Mouse (Mus musculus): ENCODE measurements around the gene Npsr1. TPM values are rescaled to one million over a fixed set of nuclear protein-coding genes. Genes with fewer than 3 reads are reported as not detected.

Gene Npsr1
- polyA plus RNA-seq, 1 experiment from 2014 or later, result not detected

- no peak for ATAC-seq (ENCODE audit: insufficient number of reproducible peaks, insufficient read depth, low FRiP score, low read depth)
Observed at GRCm38 (mm10) chr9:24280498-24281287, 182.9 kb downstream of the Npsr1 start.

GRCm38 (mm10) chr9:24282617-24283016 is 184.8 kb downstream of the Npsr1 start:
- 59% methylated on average over 3 of the region's 3 CpGs for WGBS
- ATAC-seq (ENCODE audit: insufficient number of reproducible peaks, insufficient read depth, low FRiP score, low read depth), result no peak
- Histone ChIP-seq H3K36me3 (ENCODE audit: control insufficient read depth, insufficient read depth, low read length) (no peaks in the 10 kb centered on the region), H3K4me1 (ENCODE audit: control insufficient read depth, insufficient read depth, low read length) (no peaks in the 10 kb centered on the region), H3K9me3 (ENCODE audit: control insufficient read depth, low read depth, low read length) (no peaks in the 10 kb centered on the region), H3K9ac (replicated peaks; ENCODE audit: low read depth, low read length) (no peak overlapping the region), H3K27ac (ENCODE audit: low read length) (no peak overlapping the region), H3K4me2 (replicated peaks; ENCODE audit: low read depth, low read length) (no peak overlapping the region), H3K4me3 (ENCODE audit: low read depth, low read length) (no peak overlapping the region), H3K27me3 (ENCODE audit: control insufficient read depth, insufficient read depth, low read length) (no peaks in the 10 kb centered on the region)

More at GRCm38 (mm10) chr9:24280498-24281287, 182.9 kb downstream of the Npsr1 start:
- H3K4me1 ChIP-seq (ENCODE audit: control insufficient read depth, insufficient read depth, low read length), result no peaks in the 10 kb centered on the region
- H3K9me3 ChIP-seq (ENCODE audit: control insufficient read depth, low read depth, low read length), result no peaks in the 10 kb centered on the region
- 88% methylated on average over 2 of the region's 2 CpGs for WGBS
- H3K27ac ChIP-seq (ENCODE audit: low read length), result no peak overlapping the region
- no peaks in the 10 kb centered on the region for H3K36me3 ChIP-seq (ENCODE audit: control insufficient read depth, insufficient read depth, low read length)
- no peaks in the 10 kb centered on the region for H3K27me3 ChIP-seq (ENCODE audit: control insufficient read depth, insufficient read depth, low read length)
- no peak overlapping the region for H3K4me2 ChIP-seq (replicated peaks; ENCODE audit: low read depth, low read length)
- H3K9ac ChIP-seq (replicated peaks; ENCODE audit: low read depth, low read length), result no peak overlapping the region
- H3K4me3 ChIP-seq (ENCODE audit: low read depth, low read length), result no peak overlapping the region

- Histone ChIP-seq H3K27ac (ENCODE audit: low read length) (no peak overlapping the region), H3K36me3 (ENCODE audit: control insufficient read depth, insufficient read depth, low read length) (no peaks in the 10 kb centered on the region), H3K27me3 (ENCODE audit: control insufficient read depth, insufficient read depth, low read length) (no peaks in the 10 kb centered on the region), H3K9me3 (ENCODE audit: control insufficient read depth, low read depth, low read length) (no peaks in the 10 kb centered on the region), H3K9ac (replicated peaks; ENCODE audit: low read depth, low read length) (no peak overlapping the region), H3K4me3 (ENCODE audit: low read depth, low read length) (no peak overlapping the region), H3K4me1 (ENCODE audit: control insufficient read depth, insufficient read depth, low read length) (no peaks in the 10 kb centered on the region), H3K4me2 (replicated peaks; ENCODE audit: low read depth, low read length) (no peak overlapping the region)
- ATAC-seq (ENCODE audit: insufficient number of reproducible peaks, insufficient read depth, low FRiP score, low read depth), result no peak
- WGBS, result 63% methylated on average over 2 of the region's 2 CpGs
Observed at GRCm38 (mm10) chr9:24283071-24283470, 185.3 kb downstream of the Npsr1 start.

GRCm38 (mm10) chr9:24283536-24283935 is 185.7 kb downstream of the Npsr1 start:
- no peak for ATAC-seq (ENCODE audit: insufficient number of reproducible peaks, insufficient read depth, low FRiP score, low read depth)
- Histone ChIP-seq H3K9ac (replicated peaks; ENCODE audit: low read depth, low read length) (no peak overlapping the region), H3K27ac (ENCODE audit: low read length) (no peak overlapping the region), H3K9me3 (ENCODE audit: control insufficient read depth, low read depth, low read length) (no peaks in the 10 kb centered on the region), H3K4me3 (ENCODE audit: low read depth, low read length) (no peak overlapping the region), H3K27me3 (ENCODE audit: control insufficient read depth, insufficient read depth, low read length) (no peaks in the 10 kb centered on the region), H3K36me3 (ENCODE audit: control insufficient read depth, insufficient read depth, low read length) (no peaks in the 10 kb centered on the region), H3K4me1 (ENCODE audit: control insufficient read depth, insufficient read depth, low read length) (no peaks in the 10 kb centered on the region), H3K4me2 (replicated peaks; ENCODE audit: low read depth, low read length) (no peak overlapping the region)

- ATAC-seq (ENCODE audit: insufficient number of reproducible peaks, insufficient read depth, low FRiP score, low read depth), result no peak
- Histone ChIP-seq H3K36me3 (ENCODE audit: control insufficient read depth, insufficient read depth, low read length) (no peaks in the 10 kb centered on the region), H3K4me3 (ENCODE audit: low read depth, low read length) (no peak overlapping the region), H3K27me3 (ENCODE audit: control insufficient read depth, insufficient read depth, low read length) (no peaks in the 10 kb centered on the region), H3K27ac (ENCODE audit: low read length) (no peak overlapping the region), H3K9me3 (ENCODE audit: control insufficient read depth, low read depth, low read length) (no peaks in the 10 kb centered on the region), H3K4me2 (replicated peaks; ENCODE audit: low read depth, low read length) (no peak overlapping the region), H3K4me1 (ENCODE audit: control insufficient read depth, insufficient read depth, low read length) (no peaks in the 10 kb centered on the region), H3K9ac (replicated peaks; ENCODE audit: low read depth, low read length) (no peak overlapping the region)
- WGBS, result 83% methylated on average over 5 of the region's 5 CpGs
Observed at GRCm38 (mm10) chr9:24284239-24285084, 186.7 kb downstream of the Npsr1 start.

- H3K27ac ChIP-seq (ENCODE audit: low read length), result no peak overlapping the region
- no peaks in the 10 kb centered on the region for H3K4me1 ChIP-seq (ENCODE audit: control insufficient read depth, insufficient read depth, low read length)
- no peaks in the 10 kb centered on the region for H3K9me3 ChIP-seq (ENCODE audit: control insufficient read depth, low read depth, low read length)
- no peaks in the 10 kb centered on the region for H3K36me3 ChIP-seq (ENCODE audit: control insufficient read depth, insufficient read depth, low read length)
- H3K4me3 ChIP-seq (ENCODE audit: low read depth, low read length), result no peak overlapping the region
- no peak overlapping the region for H3K4me2 ChIP-seq (replicated peaks; ENCODE audit: low read depth, low read length)
- H3K27me3 ChIP-seq (ENCODE audit: control insufficient read depth, insufficient read depth, low read length), result no peaks in the 10 kb centered on the region
- H3K9ac ChIP-seq (replicated peaks; ENCODE audit: low read depth, low read length), result no peak overlapping the region
- ATAC-seq (ENCODE audit: insufficient number of reproducible peaks, insufficient read depth, low FRiP score, low read depth), result no peak
- 89% methylated on average over 5 of the region's 5 CpGs for WGBS
Observed at GRCm38 (mm10) chr9:24285419-24285818, 187.6 kb downstream of the Npsr1 start.

GRCm38 (mm10) chr9:24291385-24291784 is 193.6 kb downstream of the Npsr1 start:
- peak; percentile 56; the same call in 1 of the 2 replicates for ATAC-seq (ENCODE audit: insufficient number of reproducible peaks, insufficient read depth, low FRiP score, low read depth)

GRCm38 (mm10) chr9:24293252-24293959 is 195.6 kb downstream of the Npsr1 start:
- H3K27me3 ChIP-seq (ENCODE audit: control insufficient read depth, insufficient read depth, low read length), result no peaks in the 10 kb centered on the region
- H3K4me1 ChIP-seq (ENCODE audit: control insufficient read depth, insufficient read depth, low read length), result no peaks in the 10 kb centered on the region
- 72% methylated on average over 12 of the region's 12 CpGs for WGBS
- no peaks in the 10 kb centered on the region for H3K9me3 ChIP-seq (ENCODE audit: control insufficient read depth, low read depth, low read length)
- ATAC-seq (ENCODE audit: insufficient number of reproducible peaks, insufficient read depth, low FRiP score, low read depth), result no peak
- H3K9ac ChIP-seq (replicated peaks; ENCODE audit: low read depth, low read length), result no peak overlapping the region
- no peak overlapping the region for H3K4me3 ChIP-seq (ENCODE audit: low read depth, low read length)
- H3K36me3 ChIP-seq (ENCODE audit: control insufficient read depth, insufficient read depth, low read length), result no peaks in the 10 kb centered on the region
- H3K27ac ChIP-seq (ENCODE audit: low read length), result no peak overlapping the region
- H3K4me2 ChIP-seq (replicated peaks; ENCODE audit: low read depth, low read length), result no peak overlapping the region

More at GRCm38 (mm10) chr9:24291385-24291784, 193.6 kb downstream of the Npsr1 start:
- Histone ChIP-seq H3K9ac (replicated peaks; ENCODE audit: low read depth, low read length) (no peak overlapping the region), H3K4me3 (ENCODE audit: low read depth, low read length) (no peak overlapping the region), H3K9me3 (ENCODE audit: control insufficient read depth, low read depth, low read length) (no peaks in the 10 kb centered on the region), H3K4me1 (ENCODE audit: control insufficient read depth, insufficient read depth, low read length) (no peaks in the 10 kb centered on the region), H3K27me3 (ENCODE audit: control insufficient read depth, insufficient read depth, low read length) (no peaks in the 10 kb centered on the region), H3K36me3 (ENCODE audit: control insufficient read depth, insufficient read depth, low read length) (no peaks in the 10 kb centered on the region), H3K27ac (ENCODE audit: low read length) (no peak overlapping the region), H3K4me2 (replicated peaks; ENCODE audit: low read depth, low read length) (no peak overlapping the region)
- WGBS, result 33% methylated on average over 6 of the region's 6 CpGs

Data from stomach, embryonic 14.5 days (tissue).